In the genomic region with DNA sequence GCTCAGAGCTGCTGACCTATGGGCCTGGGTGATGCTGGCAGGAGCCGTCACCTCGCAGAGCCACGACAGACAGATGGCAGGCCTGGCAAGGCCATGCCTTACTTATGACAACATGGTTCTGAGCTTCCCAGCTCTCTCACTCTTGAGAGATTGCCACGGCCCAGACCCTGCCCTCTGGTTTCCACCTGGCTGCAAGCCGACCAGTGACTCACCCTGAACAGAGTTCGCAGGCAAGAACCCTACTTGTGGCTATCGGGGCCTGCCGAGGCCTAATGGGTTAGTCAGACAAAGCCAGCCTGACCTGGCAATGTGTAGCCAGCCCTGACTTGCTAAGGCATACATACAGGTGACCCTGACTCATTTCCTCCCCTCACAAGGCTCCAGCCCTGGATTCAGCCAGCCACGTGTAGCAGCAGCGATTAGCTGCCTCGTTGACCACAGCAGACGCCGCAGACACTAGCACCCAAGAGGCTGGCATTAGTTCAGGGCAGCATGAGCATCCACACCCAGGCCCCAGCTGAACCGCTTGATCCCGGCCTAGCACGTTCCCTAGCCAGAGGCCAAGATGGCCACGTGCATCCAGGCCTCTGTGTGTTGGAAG, we compare ENCODE assay signal across 10 mouse cellular contexts. TPM values are rescaled to one million over a fixed set of nuclear protein-coding genes. Genes with fewer than 3 reads are reported as not detected.
DNase-seq lines count a peak whose midpoint lies in the region; ATAC-seq lines count a peak whose summit lies in the region.
"Had no signal": no experiment of that assay in that cellular context is flagged by ENCODE, and none has a peak within 500 bp of the region (broad histone marks: within the 10 kb centered on the region; RNA-seq: fewer than 3 reads in every experiment).

No protein-coding gene starts in this region.

- no peaks in the 10 kb centered on the region for H3K9me3 ChIP-seq in hindbrain, embryonic 16.5 days (ENCODE audit: control insufficient read depth, low read length)
- H3K9me3 ChIP-seq in hindbrain, embryonic 14.5 days (ENCODE audit: control insufficient read depth, low read length) = no peaks in the 10 kb centered on the region
- no peaks in the 10 kb centered on the region for H3K9me3 ChIP-seq in midbrain, embryonic 16.5 days (replicated peaks; ENCODE audit: control insufficient read depth, low read length, poor library complexity, severe bottlenecking)
- H3K9me3 ChIP-seq: limb, embryonic 13.5 days; neural tube, embryonic 12.5 days had no signal

- H3K4me3 ChIP-seq in hindbrain, embryonic 16.5 days (ENCODE audit: low read length) = no peak overlapping the region
- H3K4me3 ChIP-seq in hindbrain, embryonic 14.5 days (replicated peaks; ENCODE audit: low read length) = no peak overlapping the region
- H3K4me3 ChIP-seq in midbrain, embryonic 16.5 days (ENCODE audit: low read depth, low read length) = no peak overlapping the region
- H3K4me3 ChIP-seq: limb, embryonic 13.5 days; neural tube, embryonic 12.5 days had no signal

- WGBS in hindbrain, embryonic 16.5 days = 67% methylated on average over 17 of the region's 17 CpGs
- 85% methylated on average over 17 of the region's 17 CpGs for WGBS in hindbrain, embryonic 14.5 days
- 86% methylated on average over 17 of the region's 17 CpGs for WGBS in midbrain, embryonic 16.5 days

- DNase-seq in hindbrain, embryonic 14.5 days (ENCODE audit: low spot score) = no peak
- peak; percentile 96 for DNase-seq in NIH3T3 (ENCODE audit: low read depth)
- peak; percentile 93 for DNase-seq in cerebellum, adult 9-10 months
- peak; percentile 76 for DNase-seq in kidney, postnatal 10 days
- no peak for DNase-seq in yolk sac, embryonic 10.5 days (ENCODE audit: low spot score)

- H3K4me1 ChIP-seq in hindbrain, embryonic 16.5 days (ENCODE audit: control insufficient read depth, insufficient read depth, low read depth, low read length) = peaks cover 24% of the 10 kb centered on the region
- peaks cover 24% of the 10 kb centered on the region for H3K4me1 ChIP-seq in hindbrain, embryonic 14.5 days (replicated peaks; ENCODE audit: control insufficient read depth, insufficient read depth, low read length)
- H3K4me1 ChIP-seq in midbrain, embryonic 16.5 days (ENCODE audit: control insufficient read depth, insufficient read depth, low read length) = peaks cover 14% of the 10 kb centered on the region

- H3K27me3 ChIP-seq in hindbrain, embryonic 16.5 days (replicated peaks; ENCODE audit: control insufficient read depth, insufficient read depth, low read length) = no peaks in the 10 kb centered on the region
- H3K27me3 ChIP-seq in hindbrain, embryonic 14.5 days (ENCODE audit: control insufficient read depth, insufficient read depth, low read length) = no peaks in the 10 kb centered on the region
- no peaks in the 10 kb centered on the region for H3K27me3 ChIP-seq in midbrain, embryonic 16.5 days (ENCODE audit: control insufficient read depth, insufficient read depth, low read depth, low read length)
- H3K27me3 ChIP-seq: limb, embryonic 13.5 days; neural tube, embryonic 12.5 days had no signal

- peak overlapping the region; percentile 36; the same call in 1 of the 2 replicates for H3K27ac ChIP-seq in hindbrain, embryonic 16.5 days (ENCODE audit: low read depth, low read length)
- H3K27ac ChIP-seq in hindbrain, embryonic 14.5 days = no peak overlapping the region
- no peak overlapping the region for H3K27ac ChIP-seq in midbrain, embryonic 16.5 days (ENCODE audit: low read length)
- H3K27ac ChIP-seq: limb, embryonic 13.5 days; neural tube, embryonic 12.5 days had no signal

- no peak overlapping the region for H3K9ac ChIP-seq in hindbrain, embryonic 16.5 days (ENCODE audit: low read depth, low read length)
- H3K9ac ChIP-seq in hindbrain, embryonic 14.5 days = no peak overlapping the region
- no peak overlapping the region for H3K9ac ChIP-seq in midbrain, embryonic 16.5 days (ENCODE audit: low read depth, low read length)
- H3K9ac ChIP-seq: limb, embryonic 13.5 days; neural tube, embryonic 12.5 days had no signal

- H3K36me3 ChIP-seq in hindbrain, embryonic 16.5 days (ENCODE audit: control insufficient read depth, insufficient read depth, low read length) = peaks cover 36% of the 10 kb centered on the region
- H3K36me3 ChIP-seq in hindbrain, embryonic 14.5 days (replicated peaks; ENCODE audit: control insufficient read depth, insufficient read depth) = peaks cover 75% of the 10 kb centered on the region
- H3K36me3 ChIP-seq in midbrain, embryonic 16.5 days (ENCODE audit: control insufficient read depth, insufficient read depth, low read length) = peaks cover 33% of the 10 kb centered on the region

- H3K4me2 ChIP-seq in hindbrain, embryonic 16.5 days (ENCODE audit: low read length) = no peak overlapping the region
- no peak overlapping the region for H3K4me2 ChIP-seq in hindbrain, embryonic 14.5 days (replicated peaks)
- H3K4me2 ChIP-seq in midbrain, embryonic 16.5 days (ENCODE audit: low read length) = no peak overlapping the region
- H3K4me2 ChIP-seq: limb, embryonic 13.5 days; neural tube, embryonic 12.5 days had no signal

- no peak for ATAC-seq in hindbrain, embryonic 16.5 days
- no peak for ATAC-seq in hindbrain, embryonic 14.5 days (ENCODE audit: low FRiP score)
- no peak for ATAC-seq in midbrain, embryonic 16.5 days
- no peak for ATAC-seq in megakaryocyte progenitor cell, adult 5-6 weeks (replicated peaks; ENCODE audit: poor library complexity)

RNA-seq across cellular contexts. Expression of a gene that starts 25.1 kb away (rescaled TPM):
- 70.9 and 81.1 TPM in 2 replicates for polyA plus RNA-seq in hindbrain, embryonic 16.5 days (2015; fragmentation: Nextera tagmentation; extraction: Ambion mirVana)
- 59.5 and 61.7 TPM in 2 replicates for polyA plus RNA-seq in hindbrain, embryonic 14.5 days (2014; fragmentation: Nextera tagmentation; extraction: Ambion mirVana)
- polyA plus RNA-seq in midbrain, embryonic 16.5 days (2015; fragmentation: Nextera tagmentation; extraction: Ambion mirVana) = 59.5 and 62.0 TPM in 2 replicates
- total RNA-seq in megakaryocyte progenitor cell, adult 5-6 weeks (2015) = 11.4 and 14.8 TPM in 2 replicates
- 15.2 and 15.6 TPM in 2 replicates for total RNA-seq in megakaryocyte progenitor cell, adult 5-6 weeks (2017)

RNA-seq across cellular contexts. Expression of a gene that starts 33.6 kb away (rescaled TPM):
- 34.3 and 35.3 TPM in 2 replicates for polyA plus RNA-seq in hindbrain, embryonic 16.5 days (2015; fragmentation: Nextera tagmentation; extraction: Ambion mirVana)
- polyA plus RNA-seq in hindbrain, embryonic 14.5 days (2014; fragmentation: Nextera tagmentation; extraction: Ambion mirVana) = 22.4 and 27.9 TPM in 2 replicates
- polyA plus RNA-seq in midbrain, embryonic 16.5 days (2015; fragmentation: Nextera tagmentation; extraction: Ambion mirVana) = 33.5 and 34.3 TPM in 2 replicates
- total RNA-seq in megakaryocyte progenitor cell, adult 5-6 weeks (2015) = 4.9 and 6.9 TPM in 2 replicates
- 14.2 and 16.0 TPM in 2 replicates for total RNA-seq in megakaryocyte progenitor cell, adult 5-6 weeks (2017)

Comparison
In these comparisons a context has a peak if more than half of its experiments do, and no peak if none do; other contexts are left out.
1. DNase-seq: peak in NIH3T3 (single experiment), cerebellum, adult 9-10 months (single experiment) and kidney, postnatal 10 days (single experiment); none in hindbrain, embryonic 14.5 days (single experiment) and yolk sac, embryonic 10.5 days (single experiment).